Mouse (Mus musculus) gastrocnemius, postnatal 10 days (tissue): Measurements from ENCODE around the gene Intu. TPM values are rescaled to one million over a fixed set of nuclear protein-coding genes. Genes with fewer than 3 reads are reported as not detected.

ENCODE experiments used
- DNase-seq: peaks from one replicate; pipeline ENCODE4 v3.0.0; 2021; ENCODE audit warnings: mixed read lengths
- total RNA-seq, 2 experiments: library from RNA; stranded (reverse); gene quantifications; 2 replicates each; pipeline ENCODE4 v1.2.3; 2021

Intu gene
- total RNA-seq, 2 experiments from 2014 or later = 1.3 to 1.9 TPM

DNA sequence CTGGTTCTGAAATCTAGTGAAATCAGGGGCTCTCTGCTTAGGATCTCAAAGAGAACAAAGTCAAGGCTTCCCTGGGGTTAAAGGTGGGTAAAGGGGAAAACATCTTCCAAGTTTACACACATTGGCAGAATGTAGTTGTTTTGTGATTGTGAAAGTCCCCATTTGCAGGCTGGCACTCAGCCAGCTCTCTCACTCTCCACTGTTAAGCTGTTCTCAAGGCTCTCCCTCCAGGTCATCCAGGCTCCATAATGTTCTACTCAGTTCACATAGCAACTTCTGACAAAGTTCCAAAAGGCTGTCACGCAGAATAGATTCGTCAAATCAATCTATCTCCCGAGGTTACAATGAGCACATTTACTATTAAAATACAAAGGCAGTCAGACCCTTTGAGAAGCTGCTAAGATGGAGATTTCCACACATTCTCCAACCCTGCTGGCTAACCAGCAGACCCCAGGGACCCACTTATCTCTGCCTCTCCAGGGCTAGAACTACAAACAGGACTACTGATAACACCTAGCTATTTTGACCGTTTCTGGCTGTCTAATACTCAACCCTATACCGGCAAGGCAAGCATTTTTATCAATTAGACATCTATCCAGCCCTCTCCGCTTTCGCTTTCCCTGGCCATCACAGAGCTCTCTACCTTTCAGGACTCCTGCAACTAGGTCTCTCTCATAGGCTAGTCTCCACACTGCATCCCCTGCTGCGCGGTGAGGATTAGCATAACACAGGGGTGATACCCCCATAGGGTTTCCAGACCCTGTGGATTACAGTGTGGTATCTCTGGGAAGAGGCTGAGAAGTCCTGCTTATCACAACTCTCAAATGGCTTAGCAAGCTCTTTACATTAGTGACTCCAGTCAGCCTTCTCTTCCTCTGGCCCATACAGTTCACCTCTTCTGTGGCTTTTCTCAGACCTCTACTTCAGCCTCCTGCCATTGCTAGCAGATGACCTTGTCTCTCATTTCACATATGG, 2.8 kb upstream of the Intu start:
- no peak for DNase-seq

DNA sequence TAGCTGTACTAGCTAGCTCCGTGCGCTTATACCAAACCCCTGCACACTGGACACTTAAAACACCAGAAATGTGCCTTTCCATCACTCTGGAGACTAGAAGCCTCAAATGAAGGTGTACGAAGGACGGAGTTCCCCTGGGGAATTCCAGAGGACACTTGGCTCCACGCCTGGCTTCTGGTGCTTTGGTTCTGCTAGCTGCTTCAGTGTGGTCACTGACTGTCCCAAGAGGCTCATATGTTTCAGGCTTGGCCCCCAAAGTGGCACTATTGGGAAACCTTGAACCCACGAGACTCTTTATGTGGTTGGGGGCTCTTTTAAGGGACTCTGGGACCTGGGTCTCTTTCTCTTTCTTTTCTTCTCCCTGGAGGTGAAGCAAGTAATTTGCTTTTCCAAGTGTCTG, 2.1 kb upstream of the Intu start:
- no peak for DNase-seq

DNA sequence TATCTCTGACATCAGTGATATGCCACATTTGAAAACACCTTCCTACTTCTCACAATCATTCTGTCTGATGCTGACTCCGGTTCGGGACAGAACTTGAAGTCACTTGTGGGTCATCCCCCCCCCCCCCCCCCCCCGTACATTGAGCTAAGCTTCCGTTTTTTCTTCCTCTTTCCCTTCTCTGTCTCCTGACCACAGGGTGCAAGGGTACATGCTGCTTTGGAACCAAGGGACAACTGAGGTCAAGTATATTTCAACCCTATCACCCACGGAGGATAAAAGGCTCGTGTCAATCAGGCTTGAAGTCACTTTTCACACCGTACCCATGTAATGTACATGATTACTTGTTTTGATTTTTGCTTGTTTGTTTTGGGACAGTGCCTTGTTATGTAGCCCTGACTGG, 241 bp upstream of the Intu start:
- DNase-seq = no peak

DNA sequence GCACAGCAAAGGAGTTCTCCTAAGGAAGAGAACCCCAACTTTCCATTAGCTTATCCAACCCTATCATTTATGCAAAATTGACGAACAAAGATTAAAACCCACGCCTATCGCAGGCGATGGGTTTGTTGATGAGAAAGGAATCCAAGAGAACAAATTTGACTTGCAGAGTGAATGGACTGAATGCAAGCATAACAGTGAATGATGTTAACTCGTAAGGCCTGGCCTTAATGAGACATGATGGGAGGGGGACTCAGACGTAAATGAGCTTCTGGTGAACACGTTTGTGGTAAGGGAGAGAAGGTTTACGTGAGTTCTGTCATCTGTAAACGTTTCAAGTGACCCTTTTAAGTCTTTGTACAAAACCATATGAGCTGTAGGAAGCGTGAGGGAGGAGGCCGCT, 1.2 kb downstream of the Intu start:
- DNase-seq = no peak

DNA sequence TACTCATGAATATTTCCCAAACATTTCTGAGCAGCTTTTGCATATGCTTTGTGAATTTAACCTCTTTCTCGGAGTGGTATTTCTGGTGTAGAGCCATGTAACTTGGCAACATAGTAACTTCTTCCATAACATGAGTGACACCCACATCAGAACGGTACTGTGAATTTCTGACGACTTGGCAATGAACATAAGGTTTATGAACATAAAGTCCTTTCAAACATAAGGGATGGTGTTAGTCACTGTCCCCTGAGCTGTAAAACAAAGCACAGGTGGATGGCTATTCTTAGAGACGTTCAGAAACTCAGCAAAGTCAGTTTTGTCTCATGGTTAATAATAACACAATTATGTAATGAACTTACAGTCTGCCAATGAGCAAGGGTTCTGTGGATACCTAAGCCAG, 3.1 kb downstream of the Intu start:
- DNase-seq = no peak

DNA sequence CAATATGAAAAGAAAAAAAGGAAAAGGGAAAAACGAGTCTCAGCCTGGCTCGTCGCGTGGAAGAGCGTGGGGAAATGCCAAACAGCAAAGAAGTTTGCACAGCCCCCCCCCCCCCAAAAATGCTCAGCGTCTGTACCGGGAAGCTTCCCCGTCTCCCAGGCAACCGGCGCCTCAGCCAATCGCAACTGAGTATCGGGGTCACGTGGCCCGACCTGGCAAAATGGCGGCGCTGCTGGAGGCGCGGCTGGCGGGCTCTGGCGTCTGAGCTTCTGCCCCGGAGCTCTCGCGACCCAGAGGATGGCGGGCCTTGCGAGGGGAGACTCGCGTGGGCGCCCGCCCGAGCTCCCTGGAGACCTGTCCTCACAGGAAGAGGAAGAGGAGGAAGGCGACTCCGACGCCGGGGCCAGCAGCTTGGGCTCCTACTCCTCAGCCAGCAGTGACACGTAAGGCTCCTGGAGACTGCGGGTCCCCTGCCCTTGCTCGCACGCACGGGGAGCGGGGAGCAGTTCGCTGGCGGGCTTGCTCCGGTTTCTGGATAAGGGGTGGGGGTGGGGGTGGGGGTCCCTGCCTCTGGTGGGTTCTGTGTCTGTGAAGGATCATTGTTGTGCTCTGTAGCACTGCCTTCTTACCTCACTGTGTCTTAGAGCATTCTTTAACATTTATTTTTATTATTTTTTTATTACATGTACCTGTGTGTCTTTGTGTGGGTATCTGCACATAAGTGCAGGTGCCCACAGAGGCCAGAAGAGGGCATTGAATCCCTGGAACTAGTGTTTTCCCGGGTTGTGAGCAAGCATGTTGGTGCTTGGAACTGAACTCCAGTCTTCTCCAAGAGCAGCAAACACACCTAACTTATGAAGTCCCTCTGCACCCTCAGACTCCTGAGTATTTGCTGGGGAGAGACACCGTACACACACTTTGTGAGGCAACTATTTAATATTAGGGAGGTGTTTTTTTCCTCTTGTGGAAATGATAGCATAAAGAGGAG, 9.8 kb downstream of the Intu start:
- peak; percentile 93 for DNase-seq

DNA sequence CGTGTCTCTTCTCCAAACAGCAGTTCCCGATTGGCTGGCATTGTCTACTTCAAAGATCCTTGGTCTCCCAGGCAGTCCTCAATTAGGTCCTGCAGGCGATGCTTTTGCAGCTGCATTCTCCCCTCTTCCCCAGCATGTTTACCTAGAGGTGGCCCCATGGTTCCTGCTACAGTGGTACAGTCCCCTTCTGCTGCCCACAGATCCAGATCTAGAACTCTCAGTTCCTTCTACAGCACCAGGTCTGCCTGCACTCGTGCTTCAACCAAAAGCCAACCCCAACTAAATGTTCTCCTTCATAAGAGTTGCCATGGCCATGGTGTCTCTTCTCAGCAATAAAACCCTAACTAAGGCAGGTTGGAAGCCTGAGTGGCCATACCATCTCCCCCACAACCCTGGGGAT, 15.5 kb downstream of the Intu start:
- DNase-seq = no peak

DNA sequence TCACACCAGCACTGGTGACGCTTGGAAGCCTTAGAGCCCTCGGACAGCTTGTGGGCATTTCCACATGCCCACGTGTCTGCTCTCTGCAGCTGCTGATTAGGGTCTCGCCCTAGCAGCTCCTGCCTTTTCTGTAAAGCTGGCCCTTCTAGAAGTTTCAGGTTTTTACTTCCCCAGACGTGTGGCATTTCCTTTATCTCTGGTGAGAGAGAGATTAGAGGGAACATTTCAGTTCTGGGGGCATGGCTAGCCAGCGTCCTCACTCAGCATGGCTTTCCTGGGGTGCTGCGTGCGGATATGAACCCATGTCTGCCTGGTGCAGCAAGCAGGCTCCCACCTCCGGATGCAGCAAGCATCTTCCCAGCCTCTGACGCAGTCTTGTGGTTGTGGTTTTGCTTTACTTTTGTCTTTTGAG, 121.9 kb downstream of the Intu start:
- DNase-seq = no peak

DNA sequence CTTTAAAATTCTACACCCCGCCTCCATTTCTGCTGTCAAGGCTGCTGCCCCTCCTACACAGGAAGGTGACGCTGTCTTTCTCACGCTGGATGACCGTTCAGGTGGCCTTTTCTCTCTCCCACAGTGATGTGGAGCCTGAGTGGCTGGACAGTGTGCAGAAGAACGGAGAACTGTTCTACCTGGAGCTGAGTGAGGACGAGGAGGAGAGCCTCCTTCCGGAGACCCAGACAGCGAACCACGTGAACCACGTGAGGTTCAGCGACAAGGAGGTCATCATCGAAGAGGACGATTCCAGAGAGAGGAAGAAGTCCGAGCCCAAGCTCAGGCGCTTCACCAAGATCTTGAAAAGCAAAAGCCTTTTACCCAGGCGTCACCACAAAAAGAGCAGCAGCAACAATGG, 122.5 kb downstream of the Intu start:
- no peak for DNase-seq

DNA sequence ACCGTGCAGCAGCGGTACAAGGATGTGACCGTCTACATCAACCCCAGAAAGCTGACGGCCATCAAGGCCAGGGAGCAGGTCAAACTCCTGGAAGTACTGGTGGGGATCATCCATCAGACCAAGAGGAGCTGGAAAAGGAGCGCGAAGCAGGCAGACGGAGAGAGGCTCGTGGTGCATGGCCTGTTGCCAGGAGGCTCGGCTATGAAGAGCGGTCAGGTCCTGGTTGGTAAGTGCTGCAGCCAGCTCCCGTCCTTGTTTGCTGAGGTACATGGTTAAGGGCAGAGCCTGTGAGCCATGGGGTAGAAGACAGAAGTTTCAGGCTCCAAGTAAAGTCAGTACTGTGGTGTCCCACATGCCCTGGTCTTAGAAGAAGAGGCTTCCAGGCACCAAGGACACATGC, 122.9 kb downstream of the Intu start:
- peak; percentile 18 for DNase-seq

DNA sequence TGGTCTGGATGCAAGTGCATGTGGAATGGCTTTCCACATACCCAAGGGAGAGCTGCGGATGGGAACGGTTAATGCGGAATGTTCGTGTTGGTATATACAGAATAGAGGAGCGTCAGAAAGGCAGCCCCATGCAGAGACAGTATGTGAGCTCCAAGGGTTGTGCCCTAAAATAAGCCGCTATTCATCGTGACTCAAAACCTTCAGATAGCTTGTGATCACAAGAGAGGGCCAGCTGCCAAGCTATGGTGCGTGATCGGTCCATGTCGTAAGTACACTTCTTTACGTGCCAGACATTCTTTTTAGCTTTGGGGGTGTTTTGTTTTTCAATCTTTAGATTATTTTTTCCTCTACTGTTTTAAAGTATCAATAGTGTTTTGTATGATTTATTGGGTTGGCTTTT, 124.5 kb downstream of the Intu start:
- no peak for DNase-seq

DNA sequence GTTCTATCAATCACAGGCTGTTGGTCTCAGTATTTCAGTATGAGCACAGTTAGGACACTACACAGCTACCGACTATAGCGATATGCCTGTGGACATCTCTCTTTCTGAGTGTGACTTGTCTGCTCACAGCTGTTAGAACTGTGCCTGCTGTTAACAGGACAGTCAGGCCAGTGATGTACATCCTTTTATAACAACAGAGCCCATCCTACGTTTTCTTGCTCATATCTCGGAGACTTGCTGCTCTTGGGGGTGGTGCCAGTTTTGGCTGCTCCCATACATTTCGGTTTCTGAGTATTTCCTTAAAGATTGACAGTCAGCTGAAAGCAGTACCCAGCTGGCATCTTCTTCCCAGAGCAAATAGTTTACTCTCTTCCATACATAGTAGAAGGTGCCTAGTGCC, 125.3 kb downstream of the Intu start:
- no peak for DNase-seq

DNA sequence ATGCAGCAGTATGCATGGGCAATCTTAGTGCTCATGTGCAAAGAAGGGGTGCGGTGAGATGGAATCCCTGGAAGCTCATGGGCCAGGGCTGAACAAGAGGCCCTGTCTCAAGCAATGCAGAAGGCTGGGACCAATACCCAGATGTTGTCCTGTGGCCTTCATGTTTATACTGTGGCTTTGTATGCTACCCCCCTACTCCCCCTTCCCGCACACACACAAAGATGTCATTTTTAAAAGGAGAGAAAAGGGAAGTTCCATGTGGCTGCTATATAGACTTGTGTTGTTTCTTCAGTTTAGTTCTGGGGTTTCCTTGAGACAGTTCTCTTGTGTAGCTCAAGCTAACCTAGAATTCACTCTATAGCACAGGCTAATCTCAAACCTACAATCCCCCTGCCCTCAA, 129.1 kb downstream of the Intu start:
- no peak for DNase-seq

DNA sequence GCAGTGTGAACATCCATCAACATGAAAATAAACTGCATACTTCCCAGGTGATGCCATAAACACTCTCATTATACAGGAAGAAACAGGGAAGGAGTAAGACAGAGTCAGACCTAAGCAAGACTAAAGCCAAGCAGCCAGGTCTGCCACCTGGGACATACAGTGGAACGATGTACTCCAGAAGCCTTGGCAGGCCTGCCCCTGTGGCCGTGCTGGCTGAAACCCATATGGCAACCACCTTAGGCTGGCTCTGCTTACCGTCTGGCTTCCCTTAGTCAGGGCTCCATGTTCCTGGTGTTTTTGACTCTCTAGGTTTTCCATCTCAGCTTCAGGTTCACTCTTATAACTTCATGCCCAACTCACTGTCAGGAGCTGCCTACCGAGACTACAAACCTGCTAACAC, 135.0 kb downstream of the Intu start:
- DNase-seq = peak; percentile 31

DNA sequence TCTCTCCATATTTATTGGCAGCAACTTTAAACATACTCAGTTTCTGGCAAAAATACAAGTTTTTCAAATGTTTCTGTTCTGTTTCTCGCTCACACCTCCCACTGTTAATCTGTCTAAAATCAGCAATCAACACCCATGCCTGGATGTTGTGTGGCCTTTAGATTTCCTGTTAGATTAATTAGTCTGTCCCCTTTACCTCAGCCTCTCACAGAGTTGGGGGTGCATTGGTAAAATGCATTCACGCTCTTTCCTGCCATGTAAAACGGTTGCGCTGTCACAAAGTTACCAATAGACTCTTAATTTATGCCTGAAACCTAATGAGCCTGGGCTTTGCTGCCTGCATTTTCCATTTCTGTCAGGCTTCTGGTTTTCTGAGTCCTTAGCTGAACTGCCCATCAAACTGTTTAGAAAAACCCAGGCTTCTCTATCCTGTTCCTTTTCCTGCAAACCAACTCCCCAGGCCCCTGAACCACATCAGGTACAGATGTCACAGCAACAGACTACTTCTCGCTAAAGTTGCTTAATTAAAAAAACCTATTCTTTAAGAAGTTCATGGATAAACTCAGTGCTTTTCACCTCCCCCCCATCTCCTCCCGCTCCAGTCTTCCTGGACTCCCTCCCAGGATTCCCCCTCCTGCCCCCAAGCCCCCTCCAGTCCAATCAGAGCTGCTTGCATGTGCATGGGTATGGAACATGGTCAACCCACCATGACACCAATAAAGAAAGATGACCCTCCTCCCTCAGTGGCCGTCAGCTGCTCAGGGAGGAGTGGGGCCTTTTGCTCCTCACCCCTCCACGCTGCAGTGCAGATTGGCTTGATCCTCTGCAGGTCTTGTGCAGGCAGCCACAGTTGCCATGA, 136.0 kb downstream of the Intu start:
- DNase-seq = no peak

DNA sequence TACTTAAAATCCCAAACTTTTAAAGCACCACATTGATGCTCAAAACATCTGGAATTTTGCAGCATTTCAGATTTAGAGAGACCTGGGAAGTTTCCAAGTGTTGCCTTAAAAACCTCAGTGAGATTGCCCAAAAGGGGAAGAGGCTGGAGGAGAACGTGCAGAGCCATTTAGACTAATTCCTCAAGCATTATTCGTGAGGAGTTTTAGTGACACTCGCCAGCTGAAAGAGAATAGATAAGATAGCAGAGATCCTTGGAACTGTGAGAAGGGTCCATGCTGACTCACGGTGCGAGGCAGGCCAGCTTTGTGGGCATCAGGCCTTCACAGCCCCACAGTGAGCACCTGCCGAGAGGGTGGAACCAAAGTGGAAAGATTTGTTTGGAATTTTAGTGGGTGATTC, 137.8 kb downstream of the Intu start:
- DNase-seq = no peak

DNA sequence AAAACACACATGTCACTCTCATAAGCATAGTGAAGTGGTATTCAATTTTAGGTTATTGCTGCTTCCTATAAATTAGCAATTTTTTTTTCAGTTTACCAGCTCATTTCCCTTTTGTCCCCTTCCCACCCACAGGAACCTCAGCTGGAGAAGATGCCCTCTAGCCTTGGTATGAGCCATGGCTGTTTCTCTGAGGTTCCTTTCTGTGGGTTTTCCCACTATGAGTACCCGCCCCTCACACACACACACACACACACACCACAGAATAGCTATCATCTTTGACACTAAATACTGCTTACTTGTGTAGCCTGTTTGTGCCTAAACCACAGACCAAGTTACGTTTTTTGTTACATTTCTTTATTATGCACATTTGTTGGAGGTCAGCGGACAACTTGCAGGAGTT, 138.3 kb downstream of the Intu start:
- DNase-seq = no peak

DNA sequence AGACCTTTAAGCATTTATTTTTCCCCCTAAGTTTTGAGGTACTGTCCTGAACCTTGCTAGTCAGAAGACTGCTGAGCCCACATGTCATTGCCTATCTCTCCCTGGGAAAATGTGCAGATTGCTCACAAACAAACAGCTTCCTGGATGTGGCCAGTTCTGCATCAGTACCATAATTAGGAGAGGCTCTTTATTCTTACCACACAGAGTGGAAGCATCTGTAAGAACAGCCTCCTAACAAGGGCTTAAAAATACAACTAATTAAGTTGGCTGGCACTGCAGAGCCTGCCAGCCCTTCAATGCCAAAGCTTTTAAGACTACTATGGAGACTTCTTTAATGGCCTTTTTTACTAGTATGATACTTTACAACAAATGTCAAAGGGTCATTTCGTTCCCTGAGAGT, 142.4 kb downstream of the Intu start:
- no peak for DNase-seq

DNA sequence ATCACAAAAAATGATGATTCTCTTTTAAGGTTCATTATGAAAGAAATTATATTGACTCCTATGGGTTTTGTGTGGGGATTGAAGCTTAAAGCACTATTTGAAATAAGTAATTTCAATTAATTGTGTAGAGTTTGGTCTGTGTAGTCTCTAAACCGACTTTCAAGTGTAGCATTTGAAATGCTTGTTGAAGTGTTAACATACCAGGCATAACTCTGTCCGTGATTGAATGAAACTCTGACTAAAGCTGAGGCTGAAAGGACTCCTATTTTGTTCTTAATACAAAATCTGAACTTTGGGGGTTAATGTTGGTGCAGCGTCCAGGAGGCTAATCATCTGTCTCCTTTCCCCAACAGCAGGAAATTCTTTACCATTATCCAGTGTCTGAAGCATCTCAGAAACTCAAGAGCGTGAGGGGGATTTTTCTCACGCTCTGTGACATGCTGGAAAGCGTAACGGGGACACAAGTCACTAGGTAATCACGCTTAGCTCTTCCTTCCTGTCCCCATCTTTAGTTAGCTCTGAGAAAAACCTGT, 143.9 kb downstream of the Intu start:
- DNase-seq = no peak

DNA sequence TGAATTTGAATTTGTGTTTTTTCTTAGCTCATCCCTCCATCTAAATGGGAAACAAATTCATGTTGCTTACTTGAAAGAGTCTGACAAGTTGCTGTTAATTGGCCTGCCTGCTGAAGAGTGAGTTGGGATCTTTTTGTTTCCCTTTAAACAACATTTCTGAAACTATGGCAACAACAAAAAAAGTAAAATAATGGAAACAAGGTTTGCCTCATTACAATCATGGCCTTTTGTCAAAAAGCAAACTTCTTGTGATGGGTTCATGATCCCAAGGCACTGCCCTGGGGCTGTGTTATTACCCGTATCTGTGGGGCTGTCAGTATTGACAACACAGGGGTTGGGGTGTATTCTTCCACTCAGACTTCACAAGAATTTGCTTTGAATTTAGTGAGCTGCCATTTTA, 147.8 kb downstream of the Intu start:
- DNase-seq = no peak

DNA sequence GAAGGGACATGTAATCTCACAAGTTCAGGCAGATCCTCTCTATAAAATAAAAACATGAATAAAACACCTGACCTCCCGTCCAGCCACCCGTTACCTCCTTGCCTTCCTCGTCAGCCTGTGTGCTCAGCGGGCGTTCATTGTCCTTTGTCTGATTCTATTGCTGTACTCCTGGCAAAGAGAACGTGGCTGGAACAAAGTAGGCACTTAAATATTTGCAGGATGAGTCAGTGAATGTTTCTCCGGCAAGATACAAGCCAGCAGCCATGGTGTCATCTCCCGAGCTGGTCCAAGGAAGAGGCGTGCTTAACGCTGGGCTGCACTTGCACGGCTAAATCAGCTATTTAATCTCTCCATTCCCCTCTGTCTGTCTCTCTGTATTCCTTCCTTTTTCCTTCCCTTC, 151.3 kb downstream of the Intu start:
- peak; percentile 26 for DNase-seq

DNA sequence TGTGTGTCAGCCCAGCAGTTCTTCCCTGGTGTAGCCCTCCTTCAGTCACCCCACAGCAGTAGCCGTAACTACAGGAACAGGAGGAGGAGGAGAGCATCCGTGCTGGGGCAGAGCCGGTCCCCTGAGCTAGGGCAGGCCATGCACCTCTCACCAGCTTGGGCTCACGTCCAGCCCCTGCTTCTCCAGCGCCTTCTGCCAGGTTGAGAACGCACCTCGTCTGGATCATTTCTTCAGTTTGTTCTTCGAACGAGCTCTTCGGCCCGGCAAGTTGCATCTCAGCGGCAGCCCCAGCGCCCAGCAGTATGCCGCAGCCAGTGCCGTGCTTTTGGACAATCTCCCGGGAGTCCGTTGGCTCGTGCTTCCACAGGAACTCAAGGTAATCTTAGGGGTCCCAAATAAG, 152.1 kb downstream of the Intu start:
- peak; percentile 12 for DNase-seq
